8 mouse cellular contexts compared by ENCODE assay signal in genomic region chr2:83941378-83941777, GRCm38 (mm10). TPM values are rescaled to one million over a fixed set of nuclear protein-coding genes. Genes with fewer than 3 reads are reported as not detected.
DNase-seq lines count a peak whose midpoint lies in the region; ATAC-seq and TF ChIP-seq lines count a peak whose summit lies in the region.
"Had no signal": no experiment of that assay in that cellular context is flagged by ENCODE, and none has a peak within 500 bp of the region (broad histone marks: within the 10 kb centered on the region; RNA-seq: fewer than 3 reads in every experiment).

No protein-coding gene starts in this region.

- no peaks in the 10 kb centered on the region for H3K36me3 ChIP-seq in neural tube, embryonic 11.5 days (ENCODE audit: control insufficient read depth, insufficient read depth, low read length)
- H3K36me3 ChIP-seq in forebrain, embryonic 15.5 days, result no peaks in the 10 kb centered on the region
- H3K36me3 ChIP-seq in limb, embryonic 14.5 days (ENCODE audit: control insufficient read depth, insufficient read depth, low read length), result no peaks in the 10 kb centered on the region

- H3K4me3 ChIP-seq in neural tube, embryonic 11.5 days (ENCODE audit: low read depth, low read length), result no peak overlapping the region
- H3K4me3 ChIP-seq in forebrain, embryonic 15.5 days, result peak overlapping the region; percentile 38
- peak overlapping the region; percentile 16; the same call in 1 of the 2 replicates for H3K4me3 ChIP-seq in limb, embryonic 14.5 days (replicated peaks; ENCODE audit: low read length)

- H3K27ac ChIP-seq in neural tube, embryonic 11.5 days (ENCODE audit: low read depth, low read length), result no peak overlapping the region; the same call in 1 of the 2 replicates
- H3K27ac ChIP-seq in forebrain, embryonic 15.5 days (replicated peaks), result peak overlapping the region; percentile 29
- no peak overlapping the region for H3K27ac ChIP-seq in limb, embryonic 14.5 days (replicated peaks; ENCODE audit: low read depth, low read length)

- DNase-seq in neural tube, embryonic 11.5 days (ENCODE audit: low spot score), result no peak
- DNase-seq in neural tube, embryonic 10.5 days (ENCODE audit: extremely low spot score, low spot score), result no peak
- DNase-seq in limb, embryonic 14.5 days (ENCODE audit: low spot score), result no peak
- no peak for DNase-seq in c-Kit-positive CD71-positive TER-119-positive erythroid progenitor cells, embryonic 14.5 days (ENCODE audit: low spot score)
- DNase-seq in gastrocnemius, postnatal 25 days, result no peak

- WGBS in neural tube, embryonic 11.5 days, result 55% methylated on average over 3 of the region's 3 CpGs
- 31% methylated on average over 3 of the region's 3 CpGs for WGBS in forebrain, embryonic 15.5 days
- WGBS in limb, embryonic 14.5 days, result 48% methylated on average over 3 of the region's 3 CpGs

- TF ChIP-seq POLR2A in limb, embryonic 14.5 days (IDR thresholded peaks at IDR 0.05; ENCODE audit: borderline replicate concordance, extremely low read depth, insufficient read depth, insufficient read length), result no peak

- H3K9ac ChIP-seq in neural tube, embryonic 11.5 days (ENCODE audit: low read length), result no peak overlapping the region
- H3K9ac ChIP-seq in forebrain, embryonic 15.5 days (replicated peaks), result peak overlapping the region; percentile 7; the same call in 1 of the 2 replicates
- H3K9ac ChIP-seq in limb, embryonic 14.5 days (ENCODE audit: low read depth, low read length, severe bottlenecking), result no peak overlapping the region

- H3K9me3 ChIP-seq in neural tube, embryonic 11.5 days (ENCODE audit: control insufficient read depth, low read length), result no peaks in the 10 kb centered on the region
- H3K9me3 ChIP-seq in forebrain, embryonic 15.5 days, result no peaks in the 10 kb centered on the region
- no peaks in the 10 kb centered on the region for H3K9me3 ChIP-seq in limb, embryonic 14.5 days (ENCODE audit: control insufficient read depth, low read length)

- peak; percentile 10; the same call in 1 of the 2 replicates for ATAC-seq in neural tube, embryonic 11.5 days (ENCODE audit: insufficient read depth, low FRiP score, low TSS enrichment)
- peak; percentile 65 for ATAC-seq in forebrain, embryonic 15.5 days (replicated peaks)
- no peak for ATAC-seq in limb, embryonic 14.5 days (ENCODE audit: low FRiP score, low read depth)
- no peak for ATAC-seq in monocyte, adult 5-6 weeks (replicated peaks; ENCODE audit: insufficient number of reproducible peaks, low FRiP score, low TSS enrichment, poor library complexity, severe bottlenecking)

- H3K4me1 ChIP-seq in neural tube, embryonic 11.5 days (ENCODE audit: control insufficient read depth, insufficient read depth, low read length), result no peaks in the 10 kb centered on the region
- H3K4me1 ChIP-seq in forebrain, embryonic 15.5 days, result peaks cover 12% of the 10 kb centered on the region
- peaks cover 5% of the 10 kb centered on the region for H3K4me1 ChIP-seq in limb, embryonic 14.5 days (ENCODE audit: control insufficient read depth, insufficient read depth, low read length)

- no peaks in the 10 kb centered on the region for H3K27me3 ChIP-seq in neural tube, embryonic 11.5 days (ENCODE audit: control insufficient read depth, insufficient read depth, low read length)
- H3K27me3 ChIP-seq in forebrain, embryonic 15.5 days, result no peaks in the 10 kb centered on the region
- no peaks in the 10 kb centered on the region for H3K27me3 ChIP-seq in limb, embryonic 14.5 days (ENCODE audit: control insufficient read depth, insufficient read depth, low read length)

- H3K4me2 ChIP-seq in neural tube, embryonic 11.5 days (ENCODE audit: low read depth), result peak overlapping the region; percentile 44
- peak overlapping the region; percentile 51 for H3K4me2 ChIP-seq in forebrain, embryonic 15.5 days (replicated peaks)
- H3K4me2 ChIP-seq in limb, embryonic 14.5 days (replicated peaks; ENCODE audit: low read depth, low read length, severe bottlenecking), result peak overlapping the region; percentile 44

RNA-seq across cellular contexts. Expression of gene Zswim2, which starts 0.3 kb away (rescaled TPM):
- not detected in 2 replicates for polyA plus RNA-seq in neural tube, embryonic 11.5 days (2014; fragmentation: Nextera tagmentation; extraction: Ambion mirVana)
- 0.10 TPM in 1 of 2 replicates, not detected in the other for polyA plus RNA-seq in forebrain, embryonic 15.5 days (2015; fragmentation: Nextera tagmentation; extraction: Ambion mirVana)
- not detected in 2 replicates for polyA plus RNA-seq in limb, embryonic 14.5 days (2012; rRNA removed)
- polyA plus RNA-seq in limb, embryonic 14.5 days (2014; fragmentation: Nextera tagmentation; extraction: Ambion mirVana), result not detected in 2 replicates
- not detected for total RNA-seq in gastrocnemius, postnatal 25 days (2021)
- total RNA-seq in monocyte, adult 5-6 weeks (2017), result not detected in 3 replicates
- total RNA-seq: left cerebral cortex, postnatal 14 days had no signal

RNA-seq across cellular contexts. Expression of gene Gm13698, which starts 14.1 kb away (rescaled TPM):
- polyA plus RNA-seq in neural tube, embryonic 11.5 days (2014; fragmentation: Nextera tagmentation; extraction: Ambion mirVana), result not detected in 2 replicates
- polyA plus RNA-seq in forebrain, embryonic 15.5 days (2015; fragmentation: Nextera tagmentation; extraction: Ambion mirVana), result not detected in 2 replicates
- 0.03 TPM in 1 of 2 replicates, not detected in the other for polyA plus RNA-seq in limb, embryonic 14.5 days (2012; rRNA removed)
- not detected in 2 replicates for polyA plus RNA-seq in limb, embryonic 14.5 days (2014; fragmentation: Nextera tagmentation; extraction: Ambion mirVana)
- under 1 TPM; 0.64 to 0.70 TPM for total RNA-seq in gastrocnemius, postnatal 25 days (2021)
- total RNA-seq in monocyte, adult 5-6 weeks (2017), result not detected in 3 replicates

RNA-seq across cellular contexts. Expression of gene Gm13693, which starts 19.9 kb away (rescaled TPM):
- not detected in 2 replicates for polyA plus RNA-seq in neural tube, embryonic 11.5 days (2014; fragmentation: Nextera tagmentation; extraction: Ambion mirVana)
- polyA plus RNA-seq in forebrain, embryonic 15.5 days (2015; fragmentation: Nextera tagmentation; extraction: Ambion mirVana), result not detected in 2 replicates
- polyA plus RNA-seq in limb, embryonic 14.5 days (2012; rRNA removed), result 0.03 TPM in 1 of 2 replicates, not detected in the other
- polyA plus RNA-seq in limb, embryonic 14.5 days (2014; fragmentation: Nextera tagmentation; extraction: Ambion mirVana), result not detected in 2 replicates
- total RNA-seq in gastrocnemius, postnatal 25 days (2021), result under 1 TPM; 0.64 to 0.70 TPM
- not detected in 3 replicates for total RNA-seq in monocyte, adult 5-6 weeks (2017)

RNA-seq across cellular contexts. Expression of gene Gm13695, which starts 25.7 kb away (rescaled TPM):
- polyA plus RNA-seq in neural tube, embryonic 11.5 days (2014; fragmentation: Nextera tagmentation; extraction: Ambion mirVana), result not detected in 2 replicates
- not detected in 2 replicates for polyA plus RNA-seq in forebrain, embryonic 15.5 days (2015; fragmentation: Nextera tagmentation; extraction: Ambion mirVana)
- not detected in 2 replicates for polyA plus RNA-seq in limb, embryonic 14.5 days (2012; rRNA removed)
- polyA plus RNA-seq in limb, embryonic 14.5 days (2014; fragmentation: Nextera tagmentation; extraction: Ambion mirVana), result not detected in 2 replicates
- total RNA-seq in gastrocnemius, postnatal 25 days (2021), result under 1 TPM in 1 of 2 experiments, not detected in 1; 0.70 TPM
- total RNA-seq in monocyte, adult 5-6 weeks (2017), result not detected in 3 replicates

RNA-seq across cellular contexts. Expression of gene Gm13696, which starts 31.5 kb away (rescaled TPM):
- polyA plus RNA-seq in neural tube, embryonic 11.5 days (2014; fragmentation: Nextera tagmentation; extraction: Ambion mirVana), result not detected in 2 replicates
- polyA plus RNA-seq in forebrain, embryonic 15.5 days (2015; fragmentation: Nextera tagmentation; extraction: Ambion mirVana), result not detected in 2 replicates
- polyA plus RNA-seq in limb, embryonic 14.5 days (2012; rRNA removed), result 0.03 TPM in 1 of 2 replicates, not detected in the other
- not detected in 2 replicates for polyA plus RNA-seq in limb, embryonic 14.5 days (2014; fragmentation: Nextera tagmentation; extraction: Ambion mirVana)
- under 1 TPM; 0.64 to 0.70 TPM for total RNA-seq in gastrocnemius, postnatal 25 days (2021)
- total RNA-seq in monocyte, adult 5-6 weeks (2017), result not detected in 3 replicates

Comparison
In these comparisons a context has a peak if more than half of its experiments do, and no peak if none do; other contexts are left out.
1. ATAC-seq: peak in neural tube, embryonic 11.5 days (single experiment) and forebrain, embryonic 15.5 days (single experiment); none in limb, embryonic 14.5 days (single experiment) and monocyte, adult 5-6 weeks (single experiment).
2. Peak in every context shown above with its lines, with median percentiles within 50 percentile points of each other: H3K4me2 ChIP-seq.